Mouse (Mus musculus) myocyte (in vitro differentiated cells): Measurements from ENCODE around the gene Mmp2.

Experiments used
- CEBPB ChIP-seq: IDR thresholded peaks from 2 replicates; pipeline ENCODE4 v1.6.1; 2011; ENCODE audit warnings: mild to moderate bottlenecking, moderate library complexity; ENCODE audit not compliant: poor library complexity, insufficient read depth, severe bottlenecking
- E2F4 ChIP-seq: IDR thresholded peaks from one replicate; pipeline ENCODE4 v1.6.1; 2011; ENCODE audit warnings: mild to moderate bottlenecking, control low read depth, moderate library complexity; ENCODE audit not compliant: insufficient read depth
- MAX ChIP-seq: IDR thresholded peaks from one replicate; pipeline ENCODE4 v1.6.1; 2011; ENCODE audit warnings: low read depth, mild to moderate bottlenecking, control low read depth
- MYOD1 ChIP-seq, 3 experiments: IDR thresholded peaks; one replicate each; pipeline ENCODE4 v1.6.1; 2011; ENCODE audit warnings: control low read depth in 2 of 3, low read depth in 2 of 3, mild to moderate bottlenecking in 2 of 3, moderate library complexity in 1 of 3; ENCODE audit not compliant: insufficient read length in 2 of 3, control insufficient read depth in 1 of 3
- MYOG ChIP-seq, 3 experiments: IDR thresholded peaks; one replicate each; pipeline ENCODE4 v1.6.1; 2011; ENCODE audit warnings: control low read depth in 2 of 3, low read depth in 2 of 3, mild to moderate bottlenecking in 2 of 3; ENCODE audit not compliant: insufficient read length in 2 of 3, control insufficient read depth in 1 of 3, insufficient read depth in 1 of 3
- POLR2A ChIP-seq: IDR thresholded peaks from one replicate; pipeline ENCODE4 v1.6.1; 2011; ENCODE audit warnings: low read depth, mild to moderate bottlenecking, control low read depth, moderate library complexity; ENCODE audit not compliant: insufficient read length
- POLR2AphosphoS2 ChIP-seq: IDR thresholded peaks from one replicate; pipeline ENCODE4 v1.6.1; 2011; ENCODE audit warnings: low read depth, control low read depth; ENCODE audit not compliant: insufficient read length
- REST ChIP-seq: IDR thresholded peaks from one replicate; pipeline ENCODE4 v1.6.1; 2011; ENCODE audit warnings: mild to moderate bottlenecking, control low read depth, moderate library complexity; ENCODE audit not compliant: insufficient read depth, insufficient read length
- SRF ChIP-seq: IDR thresholded peaks from one replicate; pipeline ENCODE4 v1.6.1; 2011; ENCODE audit warnings: low read depth; ENCODE audit not compliant: control insufficient read depth, insufficient read length
- TCF3 ChIP-seq: IDR thresholded peaks from one replicate; pipeline ENCODE4 v1.6.1; 2011; ENCODE audit warnings: low read depth, control low read depth; ENCODE audit not compliant: insufficient read length
- USF1 ChIP-seq: IDR thresholded peaks from one replicate; pipeline ENCODE4 v1.6.1; 2011; ENCODE audit warnings: low read depth, mild to moderate bottlenecking, control low read depth, moderate library complexity

GRCm38 (mm10) chr8:92835901-92836300, 8.8 kb downstream of the Mmp2 start:
- no peak for TF ChIP-seq POLR2A
- no peak for TF ChIP-seq MYOG (IDR thresholded peaks at IDR 0.05; ENCODE audit: control insufficient read depth in 1 of 3, insufficient read depth in 1 of 3, insufficient read length in 2 of 3, low read depth in 2 of 3)
- no peak for TF ChIP-seq E2F4
- no peak for TF ChIP-seq USF1
- TF ChIP-seq MAX = no peak
- no peak for TF ChIP-seq CEBPB
- no peak for TF ChIP-seq TCF3
- TF ChIP-seq POLR2AphosphoS2 = no peak
- TF ChIP-seq MYOD1 (IDR thresholded peaks at IDR 0.05; ENCODE audit: control insufficient read depth in 1 of 3, insufficient read length in 2 of 3, low read depth in 2 of 3) = no peak
- no peak for TF ChIP-seq SRF
- no peak for TF ChIP-seq REST
